Mouse (Mus musculus) neural tube, embryonic 14.5 days (tissue): Measurements from ENCODE around the gene Tspo2. TPM values are rescaled to one million over a fixed set of nuclear protein-coding genes. Genes with fewer than 3 reads are reported as not detected.

ENCODE experiments used
- ATAC-seq: fragments of 200-750 bp; cut with Nextera tagmentation; 2 replicates; pipeline ENCODE4 v1.8.0; 2017; ENCODE audit warnings: low read depth, mild to moderate bottlenecking, moderate TSS enrichment, moderate library complexity
- H3K27ac ChIP-seq: fragments of 300-500 bp; sonication (generic); 2 replicates; pipeline ENCODE4 v1.5.1; 2014; ENCODE audit warnings: low read depth, mild to moderate bottlenecking, control low read depth, low read length, moderate library complexity, mixed read lengths
- H3K27me3 ChIP-seq: fragments of 300-500 bp; sonication (generic); 2 replicates; pipeline ENCODE4 v1.6.1; 2014; ENCODE audit warnings: low read length; ENCODE audit not compliant: control insufficient read depth, insufficient read depth
- H3K36me3 ChIP-seq: fragments of 300-500 bp; sonication (generic); 2 replicates; pipeline ENCODE4 v1.6.1; 2014; ENCODE audit warnings: low read length, mixed read lengths; ENCODE audit not compliant: control insufficient read depth, insufficient read depth
- H3K4me1 ChIP-seq: fragments of 300-500 bp; sonication (generic); 2 replicates; pipeline ENCODE4 v1.6.1; 2014; ENCODE audit warnings: low read length; ENCODE audit not compliant: control insufficient read depth, insufficient read depth
- H3K4me2 ChIP-seq: fragments of 300-500 bp; sonication (generic); 2 replicates; pipeline ENCODE4 v1.6.1; 2014; ENCODE audit warnings: mild to moderate bottlenecking, low read depth, low read length, control low read depth
- H3K4me3 ChIP-seq: fragments of 300-500 bp; sonication (generic); 2 replicates; pipeline ENCODE4 v1.5.1; 2014; ENCODE audit warnings: low read depth, low read length, control low read depth, mixed read lengths
- H3K9ac ChIP-seq: fragments of 300-500 bp; sonication (generic); replicated peaks from 2 replicates; pipeline ENCODE4 v1.6.1; 2014; ENCODE audit warnings: low read depth, mild to moderate bottlenecking, control low read depth, low read length, mixed read lengths
- H3K9me3 ChIP-seq: fragments of 300-500 bp; sonication (generic); 2 replicates; pipeline ENCODE4 v1.6.1; 2016; ENCODE audit warnings: low read length; ENCODE audit not compliant: control insufficient read depth
- WGBS: fragments of 180-500 bp; shearing (Covaris S2); extraction: QIAGEN DNeasy Blood & Tissue Kit; methylation state at CpG from one replicate; pipeline ENCODE4 v1.1.7; 2014; 5-methylcytosine and 5-hydroxymethylcytosine counted together
- polyA plus RNA-seq: library from polyadenylated mRNA; unstranded; fragments of >200 nt; fragmentation: Nextera tagmentation; extraction: Ambion mirVana; gene quantifications from 2 replicates; pipeline ENCODE4 v1.2.1, GENCODE M21; 2014

Gene Tspo2
- polyA plus RNA-seq, 1 experiment from 2014 or later = 1.6 TPM

DNA sequence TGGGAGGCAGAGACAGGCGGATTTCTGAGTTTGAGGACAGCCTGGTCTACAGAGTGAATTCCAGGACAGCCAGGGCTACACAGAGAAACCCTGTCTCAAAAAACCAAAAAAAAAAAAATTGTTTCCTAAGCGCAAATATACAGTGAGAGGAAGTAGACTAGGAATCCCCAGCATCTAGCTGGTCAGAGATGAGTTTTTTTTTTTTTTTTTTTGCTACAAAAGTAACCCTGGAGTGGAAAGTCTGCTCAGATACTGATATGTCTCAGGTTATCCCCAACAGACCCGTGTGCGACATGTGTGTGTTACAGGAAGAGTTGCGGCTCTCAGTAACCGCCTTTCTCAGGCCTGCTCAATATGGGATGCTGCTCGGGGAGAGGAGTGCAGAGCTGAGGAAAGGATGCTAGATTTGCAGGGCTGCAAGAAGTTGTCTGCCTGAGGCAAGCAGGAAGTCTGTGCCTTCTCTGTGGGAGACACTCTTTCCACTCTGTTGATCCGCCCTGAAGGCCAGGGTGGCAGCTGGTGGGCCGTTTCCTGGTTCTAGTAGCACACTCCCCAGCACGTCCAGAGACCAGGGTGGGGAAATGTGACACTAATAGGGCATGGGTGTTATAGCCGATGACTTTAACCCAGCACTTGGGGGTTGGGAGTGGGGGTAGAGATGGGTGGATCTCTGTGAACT is 23.3 kb downstream of the Tspo2 start:
- Histone ChIP-seq H3K27ac (no peak overlapping the region), H3K4me3 (no peak overlapping the region), H3K4me1 (no peaks in the 10 kb centered on the region), H3K36me3 (no peaks in the 10 kb centered on the region), H3K9ac (no peak overlapping the region), H3K27me3 (no peaks in the 10 kb centered on the region), H3K9me3 (no peaks in the 10 kb centered on the region), H3K4me2 (no peak overlapping the region)
- no peak for ATAC-seq
- WGBS = 64% methylated on average over 11 of the region's 11 CpGs

GRCm38 (mm10) chr17:48426991-48427750 is 24.2 kb downstream of the Tspo2 start:
- Histone ChIP-seq H3K27ac (no peak overlapping the region), H3K4me1 (no peaks in the 10 kb centered on the region), H3K27me3 (no peaks in the 10 kb centered on the region), H3K4me2 (no peak overlapping the region), H3K36me3 (no peaks in the 10 kb centered on the region), H3K4me3 (no peak overlapping the region), H3K9me3 (no peaks in the 10 kb centered on the region), H3K9ac (no peak overlapping the region)
- ATAC-seq = no peak
- 77% methylated on average over 13 of the region's 13 CpGs for WGBS

GRCm38 (mm10) chr17:48425823-48426612 is 25.3 kb downstream of the Tspo2 start:
- no peak for ATAC-seq
- H3K27ac ChIP-seq = no peak overlapping the region
- 48% methylated on average over 9 of the region's 9 CpGs for WGBS
- H3K9ac ChIP-seq = no peak overlapping the region
- no peak overlapping the region for H3K4me3 ChIP-seq
- no peaks in the 10 kb centered on the region for H3K27me3 ChIP-seq
- H3K36me3 ChIP-seq = no peaks in the 10 kb centered on the region
- H3K9me3 ChIP-seq = no peaks in the 10 kb centered on the region
- H3K4me1 ChIP-seq = no peaks in the 10 kb centered on the region
- H3K4me2 ChIP-seq = no peak overlapping the region

- ATAC-seq = no peak
- H3K4me3 ChIP-seq = no peak overlapping the region
- WGBS = 92% methylated on average over 9 of the region's 9 CpGs
Observed at GRCm38 (mm10) chr17:48424237-48424636, 27.1 kb downstream of the Tspo2 start.

GRCm38 (mm10) chr17:48419571-48419970 is 31.8 kb downstream of the Tspo2 start:
- no peaks in the 10 kb centered on the region for H3K36me3 ChIP-seq
- no peak overlapping the region for H3K27ac ChIP-seq
- no peak overlapping the region for H3K9ac ChIP-seq
- ATAC-seq = no peak
- no peaks in the 10 kb centered on the region for H3K27me3 ChIP-seq
- no peaks in the 10 kb centered on the region for H3K4me1 ChIP-seq
- no peak overlapping the region for H3K4me3 ChIP-seq
- WGBS = 60% methylated on average over 2 of the region's 2 CpGs
- H3K9me3 ChIP-seq = no peaks in the 10 kb centered on the region
- H3K4me2 ChIP-seq = no peak overlapping the region

More at GRCm38 (mm10) chr17:48424237-48424636, 27.1 kb downstream of the Tspo2 start:
- Histone ChIP-seq H3K9me3 (no peaks in the 10 kb centered on the region), H3K9ac (no peak overlapping the region), H3K27ac (no peak overlapping the region), H3K4me2 (no peak overlapping the region), H3K4me1 (no peaks in the 10 kb centered on the region), H3K27me3 (no peaks in the 10 kb centered on the region), H3K36me3 (no peaks in the 10 kb centered on the region)

GRCm38 (mm10) chr17:48418781-48419180 is 32.5 kb downstream of the Tspo2 start:
- no peak overlapping the region for H3K9ac ChIP-seq
- no peak overlapping the region for H3K4me2 ChIP-seq
- no peak for ATAC-seq
- H3K4me3 ChIP-seq = no peak overlapping the region
- H3K36me3 ChIP-seq = no peaks in the 10 kb centered on the region
- H3K27ac ChIP-seq = no peak overlapping the region
- H3K4me1 ChIP-seq = no peaks in the 10 kb centered on the region
- 95% methylated on average over 1 of the region's 1 CpGs for WGBS
- H3K27me3 ChIP-seq = no peaks in the 10 kb centered on the region
- no peaks in the 10 kb centered on the region for H3K9me3 ChIP-seq

GRCm38 (mm10) chr17:48418174-48418573 is 33.1 kb downstream of the Tspo2 start:
- no peak overlapping the region for H3K27ac ChIP-seq
- no peaks in the 10 kb centered on the region for H3K36me3 ChIP-seq
- H3K4me3 ChIP-seq = no peak overlapping the region
- no peaks in the 10 kb centered on the region for H3K9me3 ChIP-seq
- no peak overlapping the region for H3K9ac ChIP-seq
- no peak for ATAC-seq
- H3K27me3 ChIP-seq = no peaks in the 10 kb centered on the region
- no peak overlapping the region for H3K4me2 ChIP-seq
- 90% methylated on average over 7 of the region's 7 CpGs for WGBS
- H3K4me1 ChIP-seq = no peaks in the 10 kb centered on the region

GRCm38 (mm10) chr17:48417521-48417920 is 33.8 kb downstream of the Tspo2 start:
- no peak for ATAC-seq
- Histone ChIP-seq H3K27me3 (no peaks in the 10 kb centered on the region), H3K27ac (no peak overlapping the region), H3K4me1 (no peaks in the 10 kb centered on the region), H3K36me3 (no peaks in the 10 kb centered on the region), H3K4me3 (no peak overlapping the region), H3K9me3 (no peaks in the 10 kb centered on the region), H3K4me2 (no peak overlapping the region), H3K9ac (no peak overlapping the region)
- 94% methylated on average over 6 of the region's 6 CpGs for WGBS
